Mouse (Mus musculus): Measurements from ENCODE around the gene Ciita. TPM values are rescaled to one million over a fixed set of nuclear protein-coding genes. Genes with fewer than 3 reads are reported as not detected.

Gene Ciita
- polyA plus RNA-seq, 1 experiment from 2014 or later: 0.16 TPM

- Histone ChIP-seq H3K9me3 (no peaks in the 10 kb centered on the region), H3K36me3 (no peaks in the 10 kb centered on the region), H3K4me3 (no peak overlapping the region), H3K27ac (no peak overlapping the region), H3K27me3 (ENCODE audit: insufficient read depth, poor library complexity, severe bottlenecking) (no peaks in the 10 kb centered on the region), H3K4me1 (replicated peaks) (peaks cover 26% of the 10 kb centered on the region)
- no peak for DNase-seq (ENCODE audit: low spot score)
- WGBS: 63% methylated on average over 3 of the region's 3 CpGs
These were observed 69.1 kb downstream of the Ciita start for GRCm38 (mm10) chr16:10548938-10549337.

DNA sequence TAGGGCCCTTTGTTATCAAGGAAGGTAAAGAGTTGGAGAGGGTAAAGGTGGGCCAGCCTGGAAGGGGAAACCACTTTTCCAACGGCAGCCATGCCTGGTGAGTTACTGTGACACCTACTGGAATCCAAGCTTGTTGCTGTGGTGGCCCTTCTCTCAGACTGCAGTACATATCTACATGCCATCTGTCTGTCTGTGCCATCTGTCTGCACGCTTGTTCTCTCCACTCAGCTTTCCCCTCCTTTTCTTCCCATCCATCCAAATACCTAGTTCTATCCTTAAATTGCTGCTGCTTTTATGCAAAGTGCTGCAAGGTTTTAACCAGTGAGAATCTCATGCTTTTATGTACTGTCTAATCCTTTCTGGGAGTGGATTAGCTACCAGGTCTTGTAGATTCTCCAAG lies 69.7 kb downstream of the Ciita start:
- peaks cover 22% of the 10 kb centered on the region for H3K4me1 ChIP-seq (replicated peaks)
- WGBS: 83% methylated on average over 2 of the region's 2 CpGs

GRCm38 (mm10) chr16:10551592-10551991 lies 71.7 kb downstream of the Ciita start:
- no peaks in the 10 kb centered on the region for H3K27me3 ChIP-seq (ENCODE audit: insufficient read depth, poor library complexity, severe bottlenecking)

More for the DNA sequence above, 69.7 kb downstream of the Ciita start:
- no peak for DNase-seq (ENCODE audit: low spot score)
- Histone ChIP-seq H3K36me3 (no peaks in the 10 kb centered on the region), H3K27ac (no peak overlapping the region), H3K9me3 (no peaks in the 10 kb centered on the region), H3K27me3 (ENCODE audit: insufficient read depth, poor library complexity, severe bottlenecking) (no peaks in the 10 kb centered on the region), H3K4me3 (no peak overlapping the region)

GRCm38 (mm10) chr16:10553858-10554257 lies 74.0 kb downstream of the Ciita start:
- no peak overlapping the region for H3K27ac ChIP-seq
- DNase-seq (ENCODE audit: low spot score): no peak
- whole genome bisulfite sequencing: 93% methylated on average over 2 of the region's 2 CpGs

More at GRCm38 (mm10) chr16:10551592-10551991, 71.7 kb downstream of the Ciita start:
- Histone ChIP-seq H3K4me3 (no peak overlapping the region), H3K4me1 (replicated peaks) (peaks cover 10% of the 10 kb centered on the region), H3K36me3 (no peaks in the 10 kb centered on the region), H3K27ac (no peak overlapping the region), H3K9me3 (no peaks in the 10 kb centered on the region)
- no peak for DNase-seq (ENCODE audit: low spot score)
- WGBS: 86% methylated on average over 4 of the region's 4 CpGs

GRCm38 (mm10) chr16:10559991-10560390 lies 80.1 kb downstream of the Ciita start:
- H3K27ac ChIP-seq: no peak overlapping the region
- DNase-seq (ENCODE audit: low spot score): no peak
- 95% methylated on average over 8 of the region's 8 CpGs for WGBS
- H3K4me3 ChIP-seq: no peak overlapping the region
- H3K4me1 ChIP-seq (replicated peaks): no peaks in the 10 kb centered on the region
- H3K27me3 ChIP-seq (ENCODE audit: insufficient read depth, poor library complexity, severe bottlenecking): no peaks in the 10 kb centered on the region
- peaks cover 36% of the 10 kb centered on the region for H3K36me3 ChIP-seq
- H3K9me3 ChIP-seq: no peaks in the 10 kb centered on the region

More at GRCm38 (mm10) chr16:10553858-10554257, 74.0 kb downstream of the Ciita start:
- Histone ChIP-seq H3K9me3 (no peaks in the 10 kb centered on the region), H3K27me3 (ENCODE audit: insufficient read depth, poor library complexity, severe bottlenecking) (no peaks in the 10 kb centered on the region), H3K4me3 (no peak overlapping the region), H3K36me3 (no peaks in the 10 kb centered on the region), H3K4me1 (replicated peaks) (no peaks in the 10 kb centered on the region)

DNA sequence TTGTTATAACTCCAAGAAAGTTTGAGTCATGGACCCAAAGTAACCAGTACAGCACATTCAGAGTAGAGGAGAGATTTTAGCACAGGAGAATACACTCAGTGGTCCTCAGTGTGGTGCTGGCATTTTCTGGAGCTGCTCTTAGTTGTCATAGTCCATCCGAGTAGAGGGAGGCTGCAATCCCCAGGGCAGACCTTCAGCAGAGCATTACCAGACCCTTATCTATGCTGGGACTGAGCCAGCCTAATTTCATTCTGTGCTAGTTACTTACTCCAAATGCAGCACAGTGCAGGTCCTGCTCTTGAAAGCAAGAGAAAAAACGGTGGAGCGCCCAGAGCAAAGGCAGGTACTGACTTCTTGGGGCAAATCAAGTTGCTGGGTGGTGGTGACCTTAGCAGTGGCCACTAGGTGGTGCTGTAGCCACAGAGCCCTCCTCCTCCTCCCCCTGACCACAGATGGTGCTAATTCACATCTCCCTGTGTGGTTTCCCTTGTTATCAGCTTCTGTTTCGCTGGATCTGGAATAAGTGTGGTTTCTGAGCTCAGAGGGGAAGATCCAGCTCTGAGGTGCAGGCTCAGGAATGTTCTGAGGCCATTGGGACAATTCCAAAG lies 85.5 kb downstream of the Ciita start:
- H3K4me1 ChIP-seq (replicated peaks): peaks cover 11% of the 10 kb centered on the region
- DNase-seq (ENCODE audit: low spot score): peak; percentile 72
- H3K36me3 ChIP-seq: peaks cover 58% of the 10 kb centered on the region
- no peaks in the 10 kb centered on the region for H3K9me3 ChIP-seq
- H3K27ac ChIP-seq: no peak overlapping the region
- H3K27me3 ChIP-seq (ENCODE audit: insufficient read depth, poor library complexity, severe bottlenecking): no peaks in the 10 kb centered on the region
- 39% methylated on average over 4 of the region's 4 CpGs for WGBS
- no peak overlapping the region for H3K4me3 ChIP-seq

DNA sequence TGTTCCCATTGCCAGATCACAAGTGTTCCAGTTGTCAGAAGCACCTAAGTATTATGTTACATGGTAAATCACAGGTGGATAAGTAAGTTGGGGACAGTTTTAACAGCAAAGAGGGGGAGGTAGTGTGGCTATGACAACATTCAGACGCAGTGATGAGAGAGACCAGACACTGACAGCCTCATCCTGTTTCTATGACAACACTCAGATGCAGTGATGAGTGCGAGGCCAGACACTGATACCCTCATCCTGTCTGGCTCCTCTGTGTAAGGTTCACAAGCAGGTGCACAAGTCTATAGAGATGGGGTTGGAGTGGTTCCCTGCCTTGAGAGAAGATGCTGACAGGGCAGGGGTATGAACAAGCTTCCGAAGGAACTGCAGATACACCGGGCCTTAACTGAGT lies 87.3 kb downstream of the Ciita start:
- no peak overlapping the region for H3K27ac ChIP-seq
- H3K4me3 ChIP-seq: no peak overlapping the region
- H3K27me3 ChIP-seq (ENCODE audit: insufficient read depth, poor library complexity, severe bottlenecking): no peaks in the 10 kb centered on the region
- WGBS: 95% methylated on average over 4 of the region's 4 CpGs
- H3K36me3 ChIP-seq: peaks cover 52% of the 10 kb centered on the region
- no peaks in the 10 kb centered on the region for H3K9me3 ChIP-seq
- H3K4me1 ChIP-seq (replicated peaks): peaks cover 11% of the 10 kb centered on the region
- DNase-seq (ENCODE audit: low spot score): no peak

DNA sequence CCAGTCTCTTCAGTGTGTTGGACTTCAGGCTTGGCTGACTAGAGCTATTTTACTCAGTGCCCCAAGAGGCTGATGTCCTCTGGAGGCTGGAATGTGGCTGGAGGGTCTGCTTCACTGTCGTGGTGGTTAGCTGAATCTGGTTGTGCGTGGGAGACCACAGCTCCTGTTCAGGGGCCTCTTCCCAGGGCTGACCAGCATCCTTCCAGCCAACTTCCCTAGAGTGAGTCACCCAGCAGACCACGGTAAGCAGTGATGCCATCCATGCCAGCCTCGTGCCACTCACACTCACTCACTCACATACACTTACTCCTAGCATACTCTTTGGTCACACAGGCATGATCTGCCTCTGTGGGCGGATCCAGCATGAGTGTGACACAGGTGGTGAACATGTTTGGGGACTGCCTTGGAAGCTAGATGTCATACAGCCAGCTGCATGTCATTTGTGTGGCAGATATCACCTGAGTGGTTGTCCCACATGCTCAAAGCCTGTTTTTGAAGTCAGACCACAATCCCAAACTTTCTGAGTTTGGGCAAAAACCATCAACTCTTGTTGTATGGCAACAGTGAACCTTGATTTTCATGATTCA lies 90.0 kb downstream of the Ciita start:
- no peaks in the 10 kb centered on the region for H3K27me3 ChIP-seq (ENCODE audit: insufficient read depth, poor library complexity, severe bottlenecking)
- no peak for DNase-seq (ENCODE audit: low spot score)
- peaks cover 11% of the 10 kb centered on the region for H3K4me1 ChIP-seq (replicated peaks)
- H3K27ac ChIP-seq: no peak overlapping the region
- no peaks in the 10 kb centered on the region for H3K9me3 ChIP-seq
- 90% methylated on average over 5 of the region's 5 CpGs for WGBS
- H3K4me3 ChIP-seq: no peak overlapping the region
- peaks cover 52% of the 10 kb centered on the region for H3K36me3 ChIP-seq

- Histone ChIP-seq H3K9me3 (no peaks in the 10 kb centered on the region), H3K36me3 (peaks cover 56% of the 10 kb centered on the region)
- WGBS: 75% methylated on average over 1 of the region's 1 CpGs
These were observed 90.8 kb downstream of the Ciita start for GRCm38 (mm10) chr16:10570708-10571107.

GRCm38 (mm10) chr16:10571820-10572219 lies 92.0 kb downstream of the Ciita start:
- Histone ChIP-seq H3K36me3 (peaks cover 66% of the 10 kb centered on the region), H3K9me3 (no peaks in the 10 kb centered on the region), H3K27ac (no peak overlapping the region), H3K27me3 (ENCODE audit: insufficient read depth, poor library complexity, severe bottlenecking) (no peaks in the 10 kb centered on the region), H3K4me1 (replicated peaks) (no peaks in the 10 kb centered on the region), H3K4me3 (no peak overlapping the region)
- DNase-seq (ENCODE audit: low spot score): peak; percentile 9
- WGBS: 59% methylated on average over 2 of the region's 2 CpGs

More at GRCm38 (mm10) chr16:10570708-10571107, 90.8 kb downstream of the Ciita start:
- Histone ChIP-seq H3K27ac (no peak overlapping the region), H3K4me1 (replicated peaks) (peaks cover 6% of the 10 kb centered on the region), H3K4me3 (no peak overlapping the region), H3K27me3 (ENCODE audit: insufficient read depth, poor library complexity, severe bottlenecking) (no peaks in the 10 kb centered on the region)
- DNase-seq (ENCODE audit: low spot score): no peak

DNA sequence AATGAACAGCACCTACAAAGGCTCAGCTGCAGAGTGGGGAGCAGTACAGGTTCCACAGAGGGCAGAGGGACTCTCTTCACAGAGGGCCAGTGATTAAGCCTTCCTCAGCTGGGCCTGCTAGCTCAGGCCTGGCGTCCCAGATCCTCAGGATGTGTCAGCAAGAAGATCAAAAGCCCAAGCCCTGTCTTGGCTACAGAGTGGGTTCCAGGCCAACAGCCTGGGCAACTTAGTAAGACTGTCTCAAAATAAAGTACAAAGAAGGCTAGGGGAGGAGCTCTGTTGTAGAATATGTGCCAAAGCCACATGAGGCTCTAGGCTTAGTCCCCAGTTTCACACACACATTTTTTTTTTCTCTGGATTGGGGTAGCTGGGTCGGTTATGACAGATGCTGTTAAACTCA lies 95.1 kb downstream of the Ciita start:
- 86% methylated on average over 2 of the region's 2 CpGs for WGBS
- Histone ChIP-seq H3K4me1 (replicated peaks) (no peaks in the 10 kb centered on the region), H3K36me3 (peaks cover 62% of the 10 kb centered on the region), H3K4me3 (no peak overlapping the region), H3K9me3 (no peaks in the 10 kb centered on the region), H3K27me3 (ENCODE audit: insufficient read depth, poor library complexity, severe bottlenecking) (no peaks in the 10 kb centered on the region), H3K27ac (no peak overlapping the region)
- DNase-seq (ENCODE audit: low spot score): no peak

GRCm38 (mm10) chr16:10575915-10576314 lies 96.1 kb downstream of the Ciita start:
- 86% methylated on average over 4 of the region's 4 CpGs for WGBS
- Histone ChIP-seq H3K4me3 (no peak overlapping the region), H3K9me3 (no peaks in the 10 kb centered on the region), H3K27me3 (ENCODE audit: insufficient read depth, poor library complexity, severe bottlenecking) (no peaks in the 10 kb centered on the region), H3K27ac (no peak overlapping the region), H3K4me1 (replicated peaks) (no peaks in the 10 kb centered on the region), H3K36me3 (peaks cover 71% of the 10 kb centered on the region)
- no peak for DNase-seq (ENCODE audit: low spot score)

DNA sequence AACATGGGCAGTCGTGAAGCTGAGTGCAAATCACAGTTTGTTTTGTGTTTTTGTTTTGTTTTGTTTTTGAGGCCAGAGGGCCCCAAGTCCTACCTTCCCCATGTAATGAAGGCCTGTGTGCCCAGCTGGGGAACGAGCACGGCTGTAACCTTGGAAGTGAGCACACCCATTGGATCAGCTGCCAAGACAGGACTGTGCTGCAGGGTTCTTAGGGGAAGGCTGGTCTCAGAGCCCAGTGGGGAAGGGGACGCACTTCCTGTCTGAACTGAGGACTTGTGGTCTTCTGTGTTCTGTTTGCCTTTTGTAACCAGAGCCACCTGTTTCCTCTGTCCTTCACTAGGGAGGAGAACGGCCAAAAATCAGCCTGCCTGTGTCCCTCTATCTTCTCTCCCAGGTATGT lies 97.7 kb downstream of the Ciita start:
- 72% methylated on average over 5 of the region's 5 CpGs for WGBS
- H3K4me1 ChIP-seq (replicated peaks): no peaks in the 10 kb centered on the region
- no peak for DNase-seq (ENCODE audit: low spot score)
- H3K4me3 ChIP-seq: no peak overlapping the region
- no peaks in the 10 kb centered on the region for H3K27me3 ChIP-seq (ENCODE audit: insufficient read depth, poor library complexity, severe bottlenecking)
- peaks cover 79% of the 10 kb centered on the region for H3K36me3 ChIP-seq
- H3K9me3 ChIP-seq: no peaks in the 10 kb centered on the region
- H3K27ac ChIP-seq: no peak overlapping the region

All from hindbrain, embryonic 10.5 days (tissue).